Mouse (Mus musculus): ENCODE measurements around the gene Pi16. TPM values are rescaled to one million over a fixed set of nuclear protein-coding genes. Genes with fewer than 3 reads are reported as not detected.
A peak's percentile ranks its signal among the peaks of the same experiment; 100 is the strongest.

Gene Pi16
- polyA plus RNA-seq, 2 experiments, result 0.39 to 0.97 TPM

GRCm38 (mm10) chr17:29370984-29371723 lies 53.7 kb downstream of the Pi16 start:
- DNase-seq (ENCODE audit: low read depth in 3 of 3, low spot score in 3 of 3), result peak; percentile 74 to 79 (median 76)
- TF ChIP-seq EP300 (IDR thresholded peaks at IDR 0.05; ENCODE audit: low read depth), result no peak
- peak; percentile 100 for TF ChIP-seq CTCF (IDR thresholded peaks at IDR 0.05; ENCODE audit: low read depth)
- peak; percentile 45; the same call in 1 of the 2 replicates for ATAC-seq (ENCODE audit: insufficient read depth)
- WGBS (ENCODE audit: insufficient replicate concordance), result 3% methylated on average over 5 of the region's 5 CpGs
- Histone ChIP-seq H3K4me1 (replicated peaks; ENCODE audit: control insufficient read depth in 2 of 2, insufficient read depth in 2 of 2, low read length in 1 of 2) (no peaks in the 10 kb centered on the region), H3K27me3 (ENCODE audit: control insufficient read depth, insufficient read depth, low read length) (no peaks in the 10 kb centered on the region), H3K36me3 (replicated peaks; ENCODE audit: control insufficient read depth, insufficient read depth, low read depth) (no peaks in the 10 kb centered on the region), H3K9ac (replicated peaks) (no peak overlapping the region), H3K4me2 (ENCODE audit: low read depth) (no peak overlapping the region), H3K9me3 (ENCODE audit: control insufficient read depth, low read length) (no peaks in the 10 kb centered on the region), H3K27ac (no peak overlapping the region), H3K4me3 (ENCODE audit: insufficient read depth in 1 of 2, low read depth in 2 of 2, low read length in 2 of 2) (no peak overlapping the region)

DNA sequence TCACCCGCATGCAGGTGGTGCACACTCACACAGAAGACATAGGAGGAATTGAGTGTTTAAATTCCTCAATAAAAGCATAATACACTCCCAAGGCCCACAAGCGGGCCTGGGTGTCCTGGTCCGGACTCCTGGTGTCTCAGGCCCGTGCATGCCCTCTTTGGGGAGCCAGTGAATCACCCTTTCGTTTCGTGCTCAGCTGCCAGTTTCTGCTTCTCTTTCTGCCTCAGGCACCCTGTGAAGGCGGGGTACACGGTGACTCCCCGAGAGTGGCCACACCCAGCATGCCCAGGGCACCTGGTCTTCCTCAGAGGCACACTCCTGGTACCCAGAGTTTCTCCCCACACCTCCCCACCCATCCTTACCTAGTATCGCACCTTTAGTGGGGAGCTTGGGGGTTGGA lies 58.4 kb downstream of the Pi16 start:
- no peak for DNase-seq (ENCODE audit: low read depth in 3 of 3, low spot score in 3 of 3)
- H3K4me1 ChIP-seq (replicated peaks; ENCODE audit: control insufficient read depth in 2 of 2, insufficient read depth in 2 of 2, low read length in 1 of 2), result no peaks in the 10 kb centered on the region
- WGBS (ENCODE audit: insufficient replicate concordance), result 69% methylated on average over 10 of the region's 10 CpGs
- H3K9me3 ChIP-seq (ENCODE audit: control insufficient read depth, low read length), result no peaks in the 10 kb centered on the region
- H3K4me2 ChIP-seq (ENCODE audit: low read depth), result no peak overlapping the region
- TF ChIP-seq CTCF (IDR thresholded peaks at IDR 0.05; ENCODE audit: low read depth) (no peak), EP300 (IDR thresholded peaks at IDR 0.05; ENCODE audit: low read depth) (no peak)
- ATAC-seq (ENCODE audit: insufficient read depth), result no peak
- H3K27ac ChIP-seq, result no peak overlapping the region
- no peak overlapping the region for H3K4me3 ChIP-seq (ENCODE audit: insufficient read depth in 1 of 2, low read depth in 2 of 2, low read length in 2 of 2)
- H3K36me3 ChIP-seq (replicated peaks; ENCODE audit: control insufficient read depth, insufficient read depth, low read depth), result no peaks in the 10 kb centered on the region
- no peak overlapping the region for H3K9ac ChIP-seq (replicated peaks)
- no peaks in the 10 kb centered on the region for H3K27me3 ChIP-seq (ENCODE audit: control insufficient read depth, insufficient read depth, low read length)

- no peak for ATAC-seq (ENCODE audit: insufficient read depth)
- Histone ChIP-seq H3K4me3 (ENCODE audit: insufficient read depth in 1 of 2, low read depth in 2 of 2, low read length in 2 of 2) (no peak overlapping the region), H3K4me2 (ENCODE audit: low read depth) (no peak overlapping the region), H3K36me3 (replicated peaks; ENCODE audit: control insufficient read depth, insufficient read depth, low read depth) (no peaks in the 10 kb centered on the region), H3K27ac (no peak overlapping the region), H3K9me3 (ENCODE audit: control insufficient read depth, low read length) (no peaks in the 10 kb centered on the region), H3K9ac (replicated peaks) (no peak overlapping the region), H3K27me3 (ENCODE audit: control insufficient read depth, insufficient read depth, low read length) (no peaks in the 10 kb centered on the region), H3K4me1 (replicated peaks; ENCODE audit: control insufficient read depth in 2 of 2, insufficient read depth in 2 of 2, low read length in 1 of 2) (peaks cover 0 to 2% of the 10 kb centered on the region in 2 experiments; a peak in 1 of 4 replicates)
- 54% methylated on average over 8 of the region's 8 CpGs for WGBS (ENCODE audit: insufficient replicate concordance)
- DNase-seq (ENCODE audit: low read depth in 3 of 3, low spot score in 3 of 3), result no peak
- peak; percentile 23; the same call in 1 of the 2 replicates for TF ChIP-seq CTCF (IDR thresholded peaks at IDR 0.05; ENCODE audit: low read depth)
- TF ChIP-seq EP300 (IDR thresholded peaks at IDR 0.05; ENCODE audit: low read depth), result no peak
Measured at GRCm38 (mm10) chr17:29378056-29378455, 60.6 kb downstream of the Pi16 start.

Other genes starting within 250 kb of the Pi16 start
- 2.6 and 3.0 TPM in 2 replicates for gene Cdkn1a, start 226.7 kb upstream of the Pi16 start, polyA plus RNA-seq (2012; rRNA removed)
- gene Cdkn1a, start 226.7 kb upstream of the Pi16 start, polyA plus RNA-seq (2014; fragmentation: Nextera tagmentation; extraction: Ambion mirVana), result 6.5 and 7.0 TPM in 2 replicates
- gene Rab44, start 203.5 kb upstream of the Pi16 start, polyA plus RNA-seq (2012; rRNA removed), result 11.5 and 12.8 TPM in 2 replicates
- 3.7 and 4.1 TPM in 2 replicates for gene Rab44, start 203.5 kb upstream of the Pi16 start, polyA plus RNA-seq (2014; fragmentation: Nextera tagmentation; extraction: Ambion mirVana)
- 0.06 and 0.12 TPM in 2 replicates for gene Cpne5, start 79.5 kb upstream of the Pi16 start, polyA plus RNA-seq (2012; rRNA removed)
- 0.16 and 0.28 TPM in 2 replicates for gene Cpne5, start 79.5 kb upstream of the Pi16 start, polyA plus RNA-seq (2014; fragmentation: Nextera tagmentation; extraction: Ambion mirVana)
- gene Ppil1, start 53.5 kb upstream of the Pi16 start, polyA plus RNA-seq (2012; rRNA removed), result 46.2 and 47.9 TPM in 2 replicates
- gene Ppil1, start 53.5 kb upstream of the Pi16 start, polyA plus RNA-seq (2014; fragmentation: Nextera tagmentation; extraction: Ambion mirVana), result 84.7 and 87.3 TPM in 2 replicates
- 26.1 and 27.4 TPM in 2 replicates for gene BC004004, start 48.9 kb upstream of the Pi16 start, polyA plus RNA-seq (2012; rRNA removed)
- gene BC004004, start 48.9 kb upstream of the Pi16 start, polyA plus RNA-seq (2014; fragmentation: Nextera tagmentation; extraction: Ambion mirVana), result 57.7 and 58.1 TPM in 2 replicates
- 61.1 and 69.0 TPM in 2 replicates for gene Mtch1, start 30.3 kb downstream of the Pi16 start, polyA plus RNA-seq (2012; rRNA removed)
- gene Mtch1, start 30.3 kb downstream of the Pi16 start, polyA plus RNA-seq (2014; fragmentation: Nextera tagmentation; extraction: Ambion mirVana), result 54.3 and 64.3 TPM in 2 replicates
- gene Fgd2, start 43.2 kb downstream of the Pi16 start, polyA plus RNA-seq (2012; rRNA removed), result 8.5 and 8.6 TPM in 2 replicates
- 3.8 and 4.0 TPM in 2 replicates for gene Fgd2, start 43.2 kb downstream of the Pi16 start, polyA plus RNA-seq (2014; fragmentation: Nextera tagmentation; extraction: Ambion mirVana)
- 61.4 and 64.5 TPM in 2 replicates for gene Pim1, start 173.1 kb downstream of the Pi16 start, polyA plus RNA-seq (2012; rRNA removed)
- 60.4 and 69.9 TPM in 2 replicates for gene Pim1, start 173.1 kb downstream of the Pi16 start, polyA plus RNA-seq (2014; fragmentation: Nextera tagmentation; extraction: Ambion mirVana)
- not detected in 2 replicates for gene Gm17657, start 232.0 kb downstream of the Pi16 start, polyA plus RNA-seq (2012; rRNA removed)
- gene Gm17657, start 232.0 kb downstream of the Pi16 start, polyA plus RNA-seq (2014; fragmentation: Nextera tagmentation; extraction: Ambion mirVana), result not detected in 2 replicates
- gene Tbc1d22b, start 232.1 kb downstream of the Pi16 start, polyA plus RNA-seq (2012; rRNA removed), result 3.3 and 3.6 TPM in 2 replicates
- 2.3 and 2.9 TPM in 2 replicates for gene Tbc1d22b, start 232.1 kb downstream of the Pi16 start, polyA plus RNA-seq (2014; fragmentation: Nextera tagmentation; extraction: Ambion mirVana)
- gene Tmem217, start 234.7 kb downstream of the Pi16 start, polyA plus RNA-seq (2012; rRNA removed), result 0.09 TPM in 1 of 2 replicates, not detected in the other
- gene Tmem217, start 234.7 kb downstream of the Pi16 start, polyA plus RNA-seq (2014; fragmentation: Nextera tagmentation; extraction: Ambion mirVana), result not detected in 2 replicates